Mouse (Mus musculus) spleen, embryonic (tissue): Measurements from ENCODE around the gene Rnf217.

ENCODE experiments used
- CTCF ChIA-PET: fragments of 350-600 bp; sonication (Branson Sonifier 250); formaldehyde crosslinking; loops from one replicate; lab custom pipeline; 2022; lab: Charles Lee

Rnf217 gene

GRCm38 (mm10) chr10:31609066-31609961 lies at the start of gene Rnf217:
Gene Rnf217, minus strand, starts transcription at chr10:31609184.
- CTCF ChIA-PET: no interaction called here

- CTCF ChIA-PET: no interaction called here
Observed at GRCm38 (mm10) chr10:31647270-31647669, 38.3 kb upstream of the Rnf217 start.

- CTCF ChIA-PET: no interaction called here
Observed at GRCm38 (mm10) chr10:31646083-31646482, 37.1 kb upstream of the Rnf217 start.

- CTCF ChIA-PET: no interaction called here
Observed at GRCm38 (mm10) chr10:31635098-31635497, 26.1 kb upstream of the Rnf217 start.

GRCm38 (mm10) chr10:31632005-31632404 lies 23.0 kb upstream of the Rnf217 start:
- CTCF ChIA-PET: interaction anchor here (0.6 kb wide), 1 partner anchor 31 kb away, joined by 11 read pairs; no protein-coding TSS in a partner anchor

GRCm38 (mm10) chr10:31615355-31615754 lies 6.4 kb upstream of the Rnf217 start:
- CTCF ChIA-PET: no interaction called here

- CTCF ChIA-PET: no interaction called here
Observed at GRCm38 (mm10) chr10:31614111-31614510, 5.1 kb upstream of the Rnf217 start.

GRCm38 (mm10) chr10:31608441-31609065 lies 431 bp downstream of the Rnf217 start:
- CTCF ChIA-PET: no interaction called here

GRCm38 (mm10) chr10:31606981-31607867 lies 1.8 kb downstream of the Rnf217 start:
- CTCF ChIA-PET: no interaction called here

- CTCF ChIA-PET: no interaction called here
Observed at GRCm38 (mm10) chr10:31603855-31604254, 5.1 kb downstream of the Rnf217 start.

- CTCF ChIA-PET: no interaction called here
Observed at GRCm38 (mm10) chr10:31600116-31600515, 8.9 kb downstream of the Rnf217 start.

GRCm38 (mm10) chr10:31597886-31598285 lies 11.1 kb downstream of the Rnf217 start:
- CTCF ChIA-PET: no interaction called here

GRCm38 (mm10) chr10:31596804-31597203 lies 12.2 kb downstream of the Rnf217 start:
- CTCF ChIA-PET: no interaction called here

GRCm38 (mm10) chr10:31595326-31595725 lies 13.7 kb downstream of the Rnf217 start:
- CTCF ChIA-PET: no interaction called here

- CTCF ChIA-PET: no interaction called here
Observed at GRCm38 (mm10) chr10:31592741-31593524, 16.1 kb downstream of the Rnf217 start.

GRCm38 (mm10) chr10:31592095-31592740 lies 16.8 kb downstream of the Rnf217 start:
- CTCF ChIA-PET: no interaction called here

GRCm38 (mm10) chr10:31580722-31581121 lies 28.3 kb downstream of the Rnf217 start:
- CTCF ChIA-PET: no interaction called here

- CTCF ChIA-PET: no interaction called here
Observed at GRCm38 (mm10) chr10:31580073-31580472, 28.9 kb downstream of the Rnf217 start.

- CTCF ChIA-PET: no interaction called here
Observed at GRCm38 (mm10) chr10:31573267-31573666, 35.7 kb downstream of the Rnf217 start.

- CTCF ChIA-PET: interaction anchor here (0.7 kb wide), 1 partner anchor 14 kb away, joined by 3 read pairs; no protein-coding TSS in a partner anchor
Observed at GRCm38 (mm10) chr10:31557311-31557710, 51.7 kb downstream of the Rnf217 start.
